Mouse (Mus musculus) subcutaneous adipose tissue, adult 2 months (tissue): Measurements from ENCODE around the gene Etv2. TPM values are rescaled to one million over a fixed set of nuclear protein-coding genes. Genes with fewer than 3 reads are reported as not detected.

ENCODE experiments used
- polyA plus RNA-seq: library from polyadenylated mRNA; depleted of rRNA; stranded (reverse); fragments of >200 nt; gene quantifications from 2 replicates; pipeline ENCODE4 v1.2.3, GENCODE M21; 2012; ENCODE audit warnings: low replicate concordance; rRNA removed

The Etv2 gene
- not detected in 2 replicates for polyA plus RNA-seq

GRCm38 (mm10) chr7:30635752-30636151 lies at the start of gene Etv2:
Gene Etv2 (minus strand): TSS chr7:30635852.

GRCm38 (mm10) chr7:30671480-30671879 lies 35.8 kb upstream of the Etv2 start, which contains the start of gene Pmis2:
Gene Pmis2 (minus strand): TSS chr7:30671605.

GRCm38 (mm10) chr7:30664529-30665200 lies 29.0 kb upstream of the Etv2 start, which contains the start of gene Haus5:
Gene Haus5 (minus strand): TSS chr7:30664994.

GRCm38 (mm10) chr7:30649591-30650540 lies 14.2 kb upstream of the Etv2 start, which contains the start of gene Rbm42:
Gene Rbm42 (minus strand): TSS chr7:30650317.

GRCm38 (mm10) chr7:30625530-30626384 lies 9.9 kb downstream of the Etv2 start, which contains the start of gene Cox6b1:
Gene Cox6b1 (minus strand): TSS chr7:30626151.

GRCm38 (mm10) chr7:30612654-30613402 lies 22.8 kb downstream of the Etv2 start, which contains the start of gene Upk1a:
Gene Upk1a (minus strand): TSS chr7:30612847.

GRCm38 (mm10) chr7:30598786-30599185 lies 36.9 kb downstream of the Etv2 start, which contains the start of gene Zbtb32:
Gene Zbtb32 (minus strand): TSS chr7:30598909.

GRCm38 (mm10) chr7:30588676-30589434 lies 46.8 kb downstream of the Etv2 start, which contains the start of gene Kmt2b:
Gene Kmt2b (minus strand): TSS chr7:30588726.

Other genes starting within 250 kb of the Etv2 start
- 182 and 372 TPM in 2 replicates for gene Tyrobp, start 222.1 kb downstream of the Etv2 start, polyA plus RNA-seq
- gene Hcst, start 216.0 kb downstream of the Etv2 start, polyA plus RNA-seq = 11.1 and 15.3 TPM in 2 replicates
- 3.1 and 5.5 TPM in 2 replicates for gene Nfkbid, start 214.1 kb downstream of the Etv2 start, polyA plus RNA-seq
- gene Aplp1, start 190.3 kb downstream of the Etv2 start, polyA plus RNA-seq = 2.5 and 7.0 TPM in 2 replicates
- not detected in 2 replicates for gene Kirrel2, start 178.2 kb downstream of the Etv2 start, polyA plus RNA-seq
- gene Nphs1, start 177.5 kb downstream of the Etv2 start, polyA plus RNA-seq = not detected in 2 replicates
- not detected in 2 replicates for gene Prodh2, start 142.2 kb downstream of the Etv2 start, polyA plus RNA-seq
- gene Arhgap33, start 100.8 kb downstream of the Etv2 start, polyA plus RNA-seq = 7.3 and 17.1 TPM in 2 replicates
- gene Hspb6, start 83.7 kb downstream of the Etv2 start, polyA plus RNA-seq = 65.4 and 90.8 TPM in 2 replicates
- 4.1 and 17.2 TPM in 2 replicates for gene Proser3, start 83.6 kb downstream of the Etv2 start, polyA plus RNA-seq
- 32.9 and 36.6 TPM in 2 replicates for gene Lin37, start 76.0 kb downstream of the Etv2 start, polyA plus RNA-seq
- gene U2af1l4, start 72.6 kb downstream of the Etv2 start, polyA plus RNA-seq = 56.7 and 69.3 TPM in 2 replicates
- 1.4 and 3.1 TPM in 2 replicates for gene Gm49396, start 72.5 kb downstream of the Etv2 start, polyA plus RNA-seq
- 135 and 167 TPM in 2 replicates for gene Psenen, start 72.2 kb downstream of the Etv2 start, polyA plus RNA-seq
- 3.8 and 6.8 TPM in 2 replicates for gene Igflr1, start 70.4 kb downstream of the Etv2 start, polyA plus RNA-seq
- 35.0 and 59.6 TPM in 2 replicates for gene Kmt2b, start 47.1 kb downstream of the Etv2 start, polyA plus RNA-seq
- gene Zbtb32, start 36.9 kb downstream of the Etv2 start, polyA plus RNA-seq = 0.92 and 1.1 TPM in 2 replicates
- gene Upk1a, start 23.0 kb downstream of the Etv2 start, polyA plus RNA-seq = 2.8 and 21.0 TPM in 2 replicates
- gene Cox6b1, start 9.7 kb downstream of the Etv2 start, polyA plus RNA-seq = 647 and 1,156 TPM in 2 replicates
- 47.6 and 62.6 TPM in 2 replicates for gene Rbm42, start 14.5 kb upstream of the Etv2 start, polyA plus RNA-seq
- 11.8 and 17.8 TPM in 2 replicates for gene Haus5, start 29.1 kb upstream of the Etv2 start, polyA plus RNA-seq
- gene Pmis2, start 35.8 kb upstream of the Etv2 start, polyA plus RNA-seq = not detected in 2 replicates
- gene 2200002J24Rik, start 63.1 kb upstream of the Etv2 start, polyA plus RNA-seq = not detected in 2 replicates
- 0.39 TPM in 1 of 2 replicates, not detected in the other for gene Atp4a, start 76.4 kb upstream of the Etv2 start, polyA plus RNA-seq
- gene Tmem147, start 93.7 kb upstream of the Etv2 start, polyA plus RNA-seq = 254 and 273 TPM in 2 replicates
- not detected in 2 replicates for gene Gapdhs, start 107.8 kb upstream of the Etv2 start, polyA plus RNA-seq
- gene Sbsn, start 115.6 kb upstream of the Etv2 start, polyA plus RNA-seq = 10.8 and 36.4 TPM in 2 replicates
- gene Dmkn, start 127.9 kb upstream of the Etv2 start, polyA plus RNA-seq = 8.6 and 10.7 TPM in 2 replicates
- 0.51 and 2.0 TPM in 2 replicates for gene Krtdap, start 152.0 kb upstream of the Etv2 start, polyA plus RNA-seq
- gene Ffar2, start 187.9 kb upstream of the Etv2 start, polyA plus RNA-seq = 27.4 and 105 TPM in 2 replicates
- not detected in 2 replicates for gene Ffar3, start 220.3 kb upstream of the Etv2 start, polyA plus RNA-seq
- 0.03 and 0.05 TPM in 2 replicates for gene Ffar1, start 225.7 kb upstream of the Etv2 start, polyA plus RNA-seq
- gene Cd22, start 244.5 kb upstream of the Etv2 start, polyA plus RNA-seq = 1.3 and 4.4 TPM in 2 replicates